Mouse (Mus musculus) c-Kit-positive CD71-positive TER-119-positive erythroid progenitor cells, embryonic 14.5 days (primary cell): ENCODE results near the gene Nudt7.

ENCODE experiments used
- DNase-seq: peaks from one replicate; pipeline ENCODE4 v3.0.0-alpha.2; 2013; ENCODE audit warnings: low spot score

Gene Nudt7

DNA sequence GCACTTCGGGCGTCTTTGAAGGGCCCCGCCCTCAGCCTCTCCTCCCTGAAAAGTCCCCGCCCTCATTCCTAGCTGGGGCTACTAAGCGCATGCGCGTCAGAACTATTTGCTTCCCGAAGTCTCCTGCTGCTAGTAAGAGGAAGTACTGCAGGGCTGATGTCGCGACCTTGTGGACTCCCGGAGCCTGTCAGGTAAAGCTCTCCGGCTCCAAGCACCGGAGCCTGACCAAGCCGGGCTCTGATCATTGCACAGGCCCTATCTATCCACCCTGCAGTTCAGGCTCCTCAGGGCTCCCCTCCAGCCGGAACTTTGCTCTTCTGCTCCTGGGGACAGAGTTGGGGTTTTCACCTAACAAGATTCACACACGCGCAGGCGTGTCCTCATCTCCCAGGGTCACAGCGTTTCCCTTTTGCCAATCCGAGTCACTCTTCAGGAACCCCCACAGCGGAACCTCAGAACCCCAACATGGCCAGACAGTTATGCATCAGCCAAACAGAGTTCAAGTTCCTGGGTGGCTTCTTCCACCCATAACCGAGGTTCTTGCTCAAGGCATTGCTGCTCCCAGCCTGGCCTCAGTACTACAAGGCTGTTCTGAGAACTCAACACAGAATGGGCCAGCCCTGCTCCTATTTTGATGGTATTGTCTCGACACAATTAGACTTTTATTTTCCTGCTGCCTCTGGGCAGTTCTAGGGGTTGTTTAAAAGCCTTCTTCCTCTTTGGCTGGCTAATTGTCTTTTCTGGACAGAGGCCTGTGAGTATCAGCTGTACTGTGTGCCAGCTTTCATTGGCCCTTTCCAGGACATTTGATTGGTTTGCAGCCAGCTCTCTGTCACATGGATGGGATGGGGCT, at the start of gene Nudt7:
TSS of gene Nudt7 (plus strand) at position 48 of the 853 bp plus-strand sequence.
- peak; percentile 95 for DNase-seq

DNA sequence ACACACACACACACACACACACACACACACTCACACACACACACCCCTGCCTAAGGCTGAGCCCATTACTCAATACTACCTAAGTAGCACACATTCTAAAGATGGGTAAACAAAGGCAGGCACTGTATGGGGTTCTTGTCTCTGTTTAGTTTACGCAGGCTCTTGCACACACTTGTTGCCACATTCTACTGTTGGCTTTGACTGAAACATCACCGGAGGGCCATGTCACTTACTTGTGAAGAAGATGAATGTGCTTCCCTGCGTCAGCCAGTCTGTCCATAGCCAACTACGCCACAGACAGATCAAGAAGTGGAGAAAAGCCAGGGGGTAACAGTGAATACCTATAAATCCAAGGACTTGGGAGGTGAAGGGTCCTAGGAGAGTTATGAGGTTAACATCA, 45.4 kb upstream of the Nudt7 start:
- DNase-seq: no peak

DNA sequence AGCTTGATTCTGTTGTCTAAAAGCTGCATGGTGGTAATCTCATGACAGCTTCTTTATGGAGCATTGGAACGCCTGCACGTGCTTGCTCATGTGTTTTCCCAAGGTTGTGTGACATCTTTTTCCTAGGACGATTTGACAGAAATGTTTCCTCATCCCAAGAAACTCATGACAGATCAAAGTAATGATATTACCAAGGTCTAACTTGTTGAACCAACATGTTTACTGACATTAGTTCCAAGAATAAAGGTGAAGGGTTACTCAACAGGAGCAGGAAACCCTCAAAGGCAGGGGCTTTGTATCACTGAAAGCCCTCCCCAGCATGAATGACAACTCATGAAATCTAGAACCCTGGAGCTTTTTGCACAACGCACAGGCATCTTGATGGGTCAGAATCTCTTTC, 42.6 kb upstream of the Nudt7 start:
- DNase-seq: no peak

DNA sequence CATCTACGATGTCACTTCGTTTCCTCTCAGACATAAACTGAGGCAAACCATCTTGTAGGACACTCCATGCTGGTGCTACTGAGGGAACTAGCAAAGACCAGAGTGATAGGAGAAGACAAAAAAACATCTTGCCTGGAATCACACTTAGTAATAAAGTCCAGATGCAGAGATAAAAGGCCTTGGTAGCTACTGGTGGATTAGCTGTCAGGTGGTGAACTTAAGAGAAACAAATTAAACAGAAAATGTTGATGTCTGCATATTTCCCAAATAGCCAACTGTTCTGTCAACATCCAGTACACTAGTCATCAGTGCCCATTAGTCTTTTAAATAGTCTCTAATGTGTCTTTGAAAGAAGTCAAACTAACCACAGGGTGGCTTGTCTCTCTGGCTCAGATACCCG, 40.0 kb upstream of the Nudt7 start:
- DNase-seq: no peak

DNA sequence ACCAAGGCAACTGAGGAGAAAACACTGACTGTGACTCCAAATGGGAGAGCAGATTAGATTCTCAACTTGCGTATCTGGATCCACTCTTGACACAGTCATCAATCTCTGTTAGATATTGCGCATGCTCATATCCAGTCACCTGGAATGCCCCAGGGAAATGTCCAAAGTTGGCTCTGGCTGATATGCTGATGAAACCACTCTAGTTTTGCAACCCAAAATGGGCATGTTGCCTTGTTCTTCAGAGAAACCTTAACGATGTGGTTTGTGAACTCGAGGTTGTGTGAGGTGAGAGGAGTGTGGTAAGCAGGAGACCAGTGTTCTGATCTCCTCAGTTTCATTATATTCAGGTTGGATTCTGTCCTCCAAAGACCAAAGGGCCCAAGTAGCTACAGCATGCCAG, 38.8 kb upstream of the Nudt7 start:
- no peak for DNase-seq

DNA sequence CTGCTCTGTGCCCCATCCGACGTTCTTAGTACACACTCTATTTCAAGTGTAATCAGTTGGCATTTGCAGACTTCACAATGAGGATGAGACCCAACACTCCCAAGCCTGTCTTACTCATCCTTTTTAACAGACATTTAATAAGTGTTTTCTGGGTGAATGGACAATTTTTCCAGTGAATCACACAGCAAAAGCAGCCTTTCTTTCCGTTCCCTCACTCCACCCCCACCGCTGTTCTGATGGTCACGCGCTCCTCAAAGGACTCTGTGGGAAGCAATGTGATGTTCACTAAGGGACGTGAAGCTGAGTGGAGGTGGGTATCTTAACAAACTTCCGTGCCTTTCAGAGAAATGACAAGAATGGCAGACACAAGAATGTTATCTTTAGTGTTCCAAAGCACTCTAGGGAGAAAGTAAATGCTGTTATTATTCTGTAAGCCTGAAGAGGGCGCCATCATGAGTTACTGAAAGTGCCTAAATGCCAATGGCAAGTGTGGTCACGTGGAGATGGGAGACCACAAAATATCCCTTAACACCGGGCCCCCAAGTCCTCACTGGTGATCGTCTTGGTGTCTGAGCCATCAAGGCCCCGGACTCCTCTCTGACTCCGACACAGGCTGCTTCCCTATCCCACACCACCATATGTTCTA, 32.7 kb upstream of the Nudt7 start:
- DNase-seq: no peak

DNA sequence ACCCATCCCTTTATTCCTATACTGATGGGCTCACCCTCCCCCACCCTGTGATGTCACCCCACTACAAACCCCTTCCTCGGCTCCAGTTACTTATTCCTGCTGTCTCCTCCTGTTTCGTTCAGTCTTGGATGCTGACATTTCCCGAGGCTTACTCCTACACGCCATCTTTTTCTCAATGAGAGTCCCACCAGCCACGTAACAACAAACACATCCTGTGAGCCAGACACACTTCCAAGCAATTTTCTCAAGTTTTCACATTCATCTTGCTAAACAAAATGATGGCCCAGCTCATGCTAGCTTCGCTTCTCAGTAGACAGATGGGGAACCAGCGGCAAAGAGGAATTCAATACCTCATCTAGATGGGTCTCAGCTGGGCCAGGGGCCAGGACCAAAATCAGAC, 30.0 kb upstream of the Nudt7 start:
- no peak for DNase-seq

DNA sequence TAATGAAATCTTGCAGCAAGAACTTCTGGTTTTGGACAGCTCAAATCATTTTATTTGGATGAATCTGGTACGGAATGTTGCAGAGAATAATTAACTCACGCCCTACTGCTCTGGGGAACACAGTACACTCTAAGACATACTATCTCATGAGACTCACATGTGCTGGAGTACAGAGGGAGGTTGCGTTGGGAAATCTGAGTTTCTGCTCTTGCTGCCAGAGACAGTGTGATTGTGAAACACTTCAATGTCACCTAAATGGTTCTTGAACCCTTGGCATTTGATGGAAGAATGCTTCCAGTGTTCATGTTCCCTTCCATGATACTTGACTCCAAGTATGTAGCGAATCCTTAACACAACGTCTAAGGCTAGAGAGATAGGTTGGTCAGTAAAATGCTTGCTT, 27.4 kb upstream of the Nudt7 start:
- no peak for DNase-seq

DNA sequence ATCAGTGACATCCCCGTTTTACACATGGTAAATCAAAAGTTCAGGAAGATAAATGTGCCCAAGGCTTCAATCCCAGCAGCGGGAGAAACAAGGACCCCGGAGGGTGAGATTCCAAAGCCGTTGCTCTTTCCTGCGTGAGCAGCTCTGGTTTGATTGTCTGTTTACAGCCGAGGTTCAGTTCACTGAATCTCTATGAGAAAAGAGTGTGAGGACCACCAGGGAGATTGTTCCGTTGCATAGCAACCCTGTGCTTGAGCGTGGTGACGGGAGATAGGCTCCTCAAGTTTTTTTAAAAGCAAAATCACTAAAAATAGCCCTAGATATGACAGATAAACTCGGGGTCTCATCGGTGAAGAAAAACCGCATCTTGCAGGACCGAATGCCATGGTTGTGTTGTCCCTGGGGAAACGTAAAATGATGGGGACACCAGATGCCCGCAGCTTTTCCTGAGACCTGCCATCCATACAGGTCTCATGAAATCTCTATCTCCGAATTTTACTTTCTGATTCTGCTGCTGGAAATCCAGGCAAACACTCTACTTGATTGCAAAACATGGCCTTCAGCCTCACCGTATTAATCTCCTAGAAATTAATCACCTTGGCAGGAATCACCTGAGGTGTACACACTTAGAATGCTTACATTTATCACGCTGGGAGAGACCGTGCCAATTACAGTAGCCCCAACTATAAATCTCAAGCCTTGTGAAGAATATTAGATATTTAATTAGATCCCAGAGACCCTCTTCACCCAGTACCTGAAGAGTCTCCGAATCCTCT, 23.8 kb upstream of the Nudt7 start:
- DNase-seq: no peak

DNA sequence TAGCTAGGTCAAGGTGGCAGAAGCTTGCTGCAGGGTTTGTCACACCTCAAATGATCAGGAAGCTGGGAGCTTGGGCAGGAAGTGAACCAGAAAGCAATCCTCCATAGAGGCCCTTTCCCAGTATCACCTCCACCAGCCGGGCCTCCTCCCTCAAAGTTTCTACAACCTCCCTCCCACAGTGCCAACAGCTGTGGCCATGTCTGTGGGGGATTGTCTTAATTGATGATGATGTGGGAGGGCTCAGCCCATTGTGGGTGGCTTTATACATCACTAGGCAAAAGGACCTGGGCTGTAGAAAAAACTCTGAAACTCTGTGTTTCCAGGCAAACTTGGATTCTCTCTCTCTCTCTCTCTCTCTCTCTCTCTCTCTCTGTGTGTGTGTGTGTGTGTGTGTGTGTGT, 18.3 kb upstream of the Nudt7 start:
- no peak for DNase-seq

DNA sequence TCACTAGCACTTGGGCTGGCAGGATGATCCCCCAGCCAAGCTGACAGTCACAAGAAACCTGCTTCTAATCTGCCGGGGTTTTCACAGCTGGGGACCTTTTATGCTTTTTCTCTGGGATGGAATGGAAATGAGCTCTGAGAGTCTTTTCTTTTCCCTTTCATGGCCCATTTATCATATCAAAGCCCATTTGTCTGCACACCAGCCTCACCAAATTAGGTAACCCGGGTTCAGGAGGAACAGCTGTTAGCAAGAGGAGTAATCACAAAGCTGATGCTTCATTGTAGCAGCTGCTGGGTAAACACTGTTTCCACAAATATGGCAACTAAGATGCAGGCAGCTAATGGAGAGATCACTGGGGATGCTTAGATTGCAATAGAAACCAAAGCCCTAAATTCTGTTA, 17.3 kb upstream of the Nudt7 start:
- no peak for DNase-seq

DNA sequence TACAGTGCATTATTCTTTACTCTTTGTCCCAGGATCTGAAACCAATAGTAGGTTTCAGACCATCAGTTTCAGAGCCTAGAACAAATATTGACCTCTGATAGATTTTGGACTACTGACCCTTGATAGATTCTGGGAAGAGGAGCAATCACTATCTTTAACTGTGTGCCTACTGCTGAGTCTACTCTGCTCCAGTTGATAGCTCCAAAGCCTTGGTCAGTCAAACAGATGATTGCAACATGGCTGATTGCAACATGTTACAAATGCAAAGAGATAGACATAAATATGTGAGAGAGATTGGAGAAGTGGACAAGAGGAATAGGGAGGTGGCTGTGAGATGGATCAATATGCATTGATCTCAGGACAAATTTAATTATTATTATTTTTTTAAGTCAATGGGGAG, 15.9 kb upstream of the Nudt7 start:
- no peak for DNase-seq

DNA sequence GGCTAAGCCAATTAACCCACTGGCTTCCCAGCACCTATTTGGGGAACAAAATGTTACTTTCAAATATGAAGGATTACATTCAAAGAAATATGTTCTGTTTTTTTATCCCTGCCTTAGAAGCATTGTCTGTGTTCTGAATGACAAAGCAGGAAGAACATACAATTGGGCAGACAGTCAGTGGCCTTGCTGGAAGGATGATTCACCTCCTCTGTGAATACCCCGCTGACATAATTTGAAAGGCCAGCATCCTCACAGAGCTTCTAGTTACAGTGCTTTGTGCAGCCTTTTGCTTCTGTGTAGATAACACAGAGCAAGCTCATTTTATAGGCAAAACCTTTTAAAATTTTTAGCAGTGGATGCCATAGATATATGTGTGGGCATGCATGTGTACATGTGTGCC, 11.6 kb upstream of the Nudt7 start:
- no peak for DNase-seq

DNA sequence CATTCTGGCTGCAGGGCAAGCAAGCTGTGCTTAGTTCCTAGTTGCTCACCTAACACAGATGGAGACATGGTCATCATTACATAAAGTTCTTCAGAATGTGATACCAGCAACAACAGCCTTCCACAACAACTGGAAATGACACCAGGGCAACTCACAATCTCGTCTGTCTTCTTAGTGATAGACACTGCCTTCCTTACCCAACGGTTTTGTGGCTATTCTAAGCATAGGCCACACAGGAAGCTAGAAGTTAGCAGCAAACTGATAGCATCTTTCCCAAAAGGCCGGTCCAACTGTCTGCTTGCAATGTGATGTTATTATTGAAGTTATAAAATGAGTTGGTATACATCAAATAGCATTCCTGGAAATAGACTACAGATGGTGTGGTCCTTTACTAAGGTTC, 9.7 kb upstream of the Nudt7 start:
- no peak for DNase-seq

DNA sequence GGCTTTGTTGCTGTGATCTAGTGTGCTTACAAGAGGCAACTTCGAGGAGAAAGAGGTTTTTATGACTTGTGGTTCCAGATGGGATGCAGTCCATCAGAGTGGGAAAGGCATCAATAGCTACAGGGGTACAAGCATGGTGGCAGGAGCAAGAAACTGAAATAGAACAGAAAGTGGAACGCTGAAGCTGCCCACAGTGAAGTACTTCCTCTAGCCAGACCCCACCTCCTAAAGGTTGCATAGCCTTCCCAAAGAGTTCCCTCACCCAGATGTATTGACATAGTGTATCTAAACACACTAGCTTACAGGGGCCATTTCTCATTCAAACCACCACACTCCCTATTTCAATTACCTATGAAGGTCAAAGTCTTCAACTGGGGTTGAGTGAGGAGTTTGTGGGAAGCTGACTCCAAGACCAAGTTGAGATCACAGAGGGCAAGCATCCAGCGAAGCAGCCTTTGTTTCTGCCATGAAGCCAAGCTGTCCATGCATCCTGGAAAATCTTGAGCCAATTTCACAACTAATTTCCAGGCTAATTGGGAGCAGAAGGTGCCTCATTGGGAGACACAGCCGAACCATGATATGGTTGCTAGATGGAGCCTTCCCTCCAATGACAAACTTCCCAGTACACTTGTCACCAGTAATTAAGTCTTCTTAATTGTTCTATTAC, 9.1 kb upstream of the Nudt7 start:
- no peak for DNase-seq

DNA sequence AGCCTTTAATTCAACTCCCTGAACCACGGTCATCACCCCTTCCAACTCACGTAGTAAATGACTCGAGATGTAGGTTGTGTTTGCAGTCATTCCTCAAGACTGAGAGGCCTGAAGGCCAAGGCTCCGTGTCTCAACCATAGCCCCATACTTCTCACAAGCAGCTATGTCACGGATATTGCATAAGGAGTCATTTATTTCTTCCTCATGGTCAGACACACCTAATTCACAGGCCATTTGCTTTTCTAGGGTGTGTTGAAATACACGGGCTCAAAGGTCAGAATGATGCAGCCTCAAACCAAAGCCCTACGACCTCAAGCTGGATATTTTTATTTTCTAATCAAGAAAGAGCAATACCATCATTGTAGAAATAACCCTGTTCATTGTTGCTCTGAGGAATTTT, 2.5 kb upstream of the Nudt7 start:
- DNase-seq: no peak

DNA sequence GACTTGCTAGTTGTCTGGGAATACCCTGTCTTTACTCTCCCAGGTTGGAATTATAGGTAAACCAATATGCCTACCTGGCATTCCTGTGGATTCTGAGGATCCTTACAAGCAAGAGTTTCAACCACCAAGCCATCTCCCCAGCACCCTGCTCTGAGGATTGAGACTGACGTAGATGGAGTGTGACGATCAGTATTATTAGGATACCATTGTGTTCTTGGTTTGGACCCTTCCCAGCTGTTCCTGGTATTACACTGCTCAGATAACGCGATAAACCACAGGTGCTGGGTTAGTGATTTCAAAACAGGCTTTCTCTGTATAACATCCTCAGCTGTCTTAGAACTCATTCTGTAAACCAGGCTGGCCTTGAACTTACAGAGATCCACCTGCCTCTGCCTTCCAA, 1.9 kb upstream of the Nudt7 start:
- DNase-seq: no peak

DNA sequence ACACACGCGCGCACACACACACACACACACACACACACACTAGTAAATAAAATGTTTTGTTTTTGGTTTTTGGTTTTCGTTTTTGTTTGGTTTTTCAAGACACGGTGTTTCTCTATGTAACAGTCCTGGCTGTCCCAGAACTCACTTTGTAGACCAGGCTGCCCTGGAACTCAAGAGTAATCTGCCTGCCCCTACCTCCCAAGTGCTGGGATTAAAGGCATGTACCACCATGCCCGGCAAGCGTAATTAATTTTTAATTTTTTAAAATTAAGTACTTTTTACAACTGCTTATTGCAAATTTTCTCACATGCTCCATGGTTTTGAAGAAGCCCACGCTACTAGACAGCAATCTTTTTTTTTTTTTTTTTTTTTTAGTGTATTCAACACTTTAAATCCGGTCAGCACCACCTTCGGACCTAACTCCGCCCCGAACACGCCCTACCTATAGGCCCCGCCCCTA, 277 bp upstream of the Nudt7 start:
- no peak for DNase-seq

DNA sequence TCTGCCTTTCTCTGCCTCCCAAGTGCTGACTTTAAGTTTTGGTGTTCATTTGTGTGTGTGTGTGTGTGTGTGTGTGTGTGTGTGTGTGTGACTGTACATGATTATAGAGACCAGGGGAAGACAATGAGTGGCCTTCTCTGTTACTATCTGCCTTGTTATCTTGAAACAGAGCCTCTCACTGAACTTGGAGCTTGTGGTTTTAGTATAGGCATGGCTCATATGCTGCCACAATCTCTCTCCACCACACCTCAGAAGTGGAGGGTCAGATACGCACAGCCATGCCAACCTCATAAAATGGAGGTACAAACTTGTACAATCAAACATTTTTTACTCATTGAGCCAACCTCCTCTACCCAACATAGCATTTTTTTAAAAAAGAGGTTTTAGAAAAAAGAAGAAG, 3.4 kb downstream of the Nudt7 start:
- DNase-seq: peak; percentile 41

DNA sequence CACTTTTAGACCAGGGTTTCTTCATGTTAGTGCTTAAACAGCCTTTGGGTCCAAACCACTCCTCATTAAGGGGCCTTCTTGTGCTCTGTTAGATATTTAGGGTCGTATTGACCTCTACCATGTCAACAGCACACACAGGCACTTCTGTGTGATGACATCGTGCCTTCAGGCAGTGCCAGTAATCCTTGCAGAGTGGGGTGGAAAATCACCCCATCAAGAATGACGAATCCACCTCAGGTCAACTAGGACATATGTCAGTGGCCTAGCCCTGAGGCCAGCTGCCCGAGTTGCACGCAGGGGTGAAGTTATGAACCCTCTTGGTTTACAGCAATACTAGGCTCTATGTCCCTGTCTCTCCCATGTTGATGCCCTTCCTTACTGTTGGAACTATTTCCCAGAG, 3.8 kb downstream of the Nudt7 start:
- no peak for DNase-seq

DNA sequence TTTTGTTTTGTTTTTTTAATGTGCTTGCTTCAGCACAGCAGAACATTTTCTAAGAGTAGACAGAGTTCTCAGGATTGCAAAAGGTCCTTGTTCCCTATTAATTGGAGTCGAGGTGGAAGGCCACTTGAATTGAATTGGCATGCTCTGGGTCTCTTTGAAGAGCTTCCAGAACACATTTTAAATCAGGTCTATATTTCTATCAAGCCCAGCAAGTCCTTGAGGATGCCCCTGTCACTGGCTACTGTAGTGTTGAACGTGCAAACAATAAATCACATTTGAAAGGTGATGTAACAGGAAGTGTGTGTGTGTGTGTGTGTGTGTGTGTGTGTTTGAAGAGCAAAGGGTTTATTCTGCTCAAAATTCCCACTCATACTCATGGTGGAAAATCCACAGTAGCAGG, 7.1 kb downstream of the Nudt7 start:
- DNase-seq: no peak

DNA sequence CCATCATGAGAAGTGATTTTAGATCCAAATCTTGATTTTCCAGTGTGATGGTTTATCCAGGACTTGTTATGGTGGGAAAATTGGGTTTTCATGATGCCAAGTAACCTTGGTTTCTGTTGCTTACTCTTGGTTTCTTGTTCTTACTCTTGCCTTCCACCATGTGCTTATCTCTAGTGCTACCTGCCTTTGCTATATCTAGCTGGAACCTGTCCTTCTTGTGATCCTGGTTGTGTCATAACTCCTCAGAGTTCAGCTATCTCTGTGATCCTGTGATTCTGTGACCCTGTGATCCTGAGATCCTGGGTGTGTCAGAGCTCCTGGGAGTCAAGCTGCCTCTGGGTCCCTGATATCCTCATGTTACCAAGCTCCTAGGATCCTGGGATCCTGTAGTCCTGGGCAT, 8.8 kb downstream of the Nudt7 start:
- DNase-seq: no peak
